Mouse (Mus musculus) ES-E14 (cell line): Measurements from ENCODE around the gene Gtf2b.

Experiments used
- HCFC1 ChIP-seq: IDR thresholded peaks from 2 replicates; pipeline ENCODE4 v1.6.1; 2012; ENCODE audit warnings: low read length, inconsistent platforms, borderline replicate concordance; ENCODE audit not compliant: insufficient read depth
- MAFK ChIP-seq: IDR thresholded peaks from 2 replicates; pipeline ENCODE4 v1.6.1; 2014; ENCODE audit warnings: mild to moderate bottlenecking, low read depth, low read length, inconsistent platforms; ENCODE audit not compliant: insufficient read depth
- ZNF384 ChIP-seq: IDR thresholded peaks from 2 replicates; pipeline ENCODE4 v1.6.1; 2012; ENCODE audit warnings: low read depth, low read length, inconsistent platforms

GRCm38 (mm10) chr3:142740896-142741295 lies 23.9 kb upstream of the Gtf2b start:
- TF ChIP-seq HCFC1 (no peak), MAFK (no peak), ZNF384 (no peak)
